Mouse (Mus musculus) lung, adult 2 months (tissue): ENCODE results near the gene Cdkal1. TPM values are rescaled to one million over a fixed set of nuclear protein-coding genes. Genes with fewer than 3 reads are reported as not detected.

Experiments
- DNase-seq: peaks from one replicate; pipeline ENCODE4 v3.0.0; 2022
- H3K4me1 ChIP-seq: fragments of 200-500 bp; 2 replicates; pipeline ENCODE4 v1.6.1; 2011; ENCODE audit warnings: low read length; ENCODE audit not compliant: control insufficient read depth, insufficient read depth
- H3K4me3 ChIP-seq: fragments of 200-500 bp; replicated peaks from 2 replicates; pipeline ENCODE3; 2011; ENCODE audit warnings: low read depth, mild to moderate bottlenecking, control low read depth, low read length; ENCODE audit errors: extremely low read depth
- CTCF ChIP-seq: fragments of 200-500 bp; IDR thresholded peaks from 2 replicates; pipeline ENCODE4 v1.5.1; 2011; ENCODE audit warnings: mild to moderate bottlenecking, low read length, control low read depth; ENCODE audit not compliant: insufficient read depth
- POLR2A ChIP-seq: fragments of 200-500 bp; IDR thresholded peaks from 2 replicates; pipeline ENCODE4 v1.6.1; 2011; ENCODE audit warnings: low read depth, mild to moderate bottlenecking, control low read depth, low read length, borderline replicate concordance; ENCODE audit errors: extremely low read depth
- WGBS: fragments of 180-500 bp; shearing (Covaris S2); methylation state at CpG from one replicate; pipeline ENCODE4 v1.1.7; 2018; 5-methylcytosine and 5-hydroxymethylcytosine counted together
- polyA plus RNA-seq: library from polyadenylated mRNA; depleted of rRNA; stranded (reverse); fragments of >200 nt; gene quantifications from 2 replicates; pipeline ENCODE4 v1.2.3, GENCODE M21; 2012

Cdkal1 gene
- polyA plus RNA-seq, 1 experiment, result 2.6 TPM

DNA sequence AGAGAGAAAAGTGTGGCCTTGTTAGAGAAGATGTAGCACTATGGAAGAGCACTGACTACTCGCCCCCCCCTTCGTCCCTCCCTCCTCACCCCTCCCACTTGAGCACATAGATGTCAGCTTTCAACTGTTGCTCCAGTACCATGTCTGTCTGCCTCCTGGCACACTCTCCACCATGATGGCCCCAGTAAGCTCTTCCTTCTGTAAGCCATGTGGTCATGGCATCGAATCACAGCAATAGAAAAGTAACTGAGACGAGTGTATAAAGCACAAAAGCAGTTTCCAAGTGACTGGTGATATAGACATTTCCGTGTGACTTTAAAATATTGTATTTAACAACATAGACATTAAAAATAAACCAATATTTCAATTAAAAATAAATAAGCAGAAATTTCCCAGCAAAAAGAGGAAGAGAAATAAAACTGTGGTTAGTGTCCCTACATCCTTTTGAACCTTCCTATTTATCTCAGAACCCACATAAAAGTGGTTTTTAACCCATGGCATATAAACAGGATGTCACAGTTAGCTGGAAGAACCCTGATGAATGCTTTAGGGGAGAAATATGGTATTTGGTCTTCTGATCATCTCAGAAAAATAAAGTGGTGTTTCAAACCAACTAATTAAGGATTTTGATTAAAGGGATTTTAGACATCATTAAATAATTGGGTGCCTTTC is 129.2 kb downstream of the Cdkal1 start:
- no peak for TF ChIP-seq CTCF
- no peak for TF ChIP-seq POLR2A
- DNase-seq, result no peak
- Histone ChIP-seq H3K4me1 (no peaks in the 10 kb centered on the region), H3K4me3 (no peak overlapping the region)
- 74% methylated on average over 5 of the region's 5 CpGs for WGBS

DNA sequence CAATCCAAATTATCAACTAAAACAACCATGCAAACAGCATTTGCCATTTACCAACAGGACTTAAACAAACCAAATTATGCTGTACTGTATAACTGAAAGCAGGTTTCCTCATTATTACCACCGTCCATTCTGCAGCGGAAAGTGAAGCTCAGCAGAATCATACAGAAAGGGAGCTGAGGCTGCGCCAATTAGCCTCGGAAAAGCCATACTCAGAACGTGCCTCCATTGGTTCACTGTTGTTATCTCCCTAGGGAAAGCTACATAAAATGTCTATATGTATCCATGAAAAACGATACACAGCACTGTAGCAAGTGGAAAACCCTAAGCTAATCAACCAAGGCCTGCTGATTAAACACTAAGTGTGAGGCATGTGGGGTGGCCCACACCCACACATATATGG is 130.6 kb downstream of the Cdkal1 start:
- DNase-seq, result no peak
- WGBS, result 89% methylated on average over 6 of the region's 6 CpGs
- Histone ChIP-seq H3K4me3 (no peak overlapping the region), H3K4me1 (no peaks in the 10 kb centered on the region)
- TF ChIP-seq POLR2A, result no peak
- TF ChIP-seq CTCF, result no peak

GRCm38 (mm10) chr13:29723150-29723549 is 132.3 kb downstream of the Cdkal1 start:
- TF ChIP-seq CTCF (no peak), POLR2A (no peak)
- H3K4me1 ChIP-seq, result no peaks in the 10 kb centered on the region
- WGBS, result 69% methylated on average over 1 of the region's 1 CpGs
- DNase-seq, result no peak
- H3K4me3 ChIP-seq, result no peak overlapping the region

DNA sequence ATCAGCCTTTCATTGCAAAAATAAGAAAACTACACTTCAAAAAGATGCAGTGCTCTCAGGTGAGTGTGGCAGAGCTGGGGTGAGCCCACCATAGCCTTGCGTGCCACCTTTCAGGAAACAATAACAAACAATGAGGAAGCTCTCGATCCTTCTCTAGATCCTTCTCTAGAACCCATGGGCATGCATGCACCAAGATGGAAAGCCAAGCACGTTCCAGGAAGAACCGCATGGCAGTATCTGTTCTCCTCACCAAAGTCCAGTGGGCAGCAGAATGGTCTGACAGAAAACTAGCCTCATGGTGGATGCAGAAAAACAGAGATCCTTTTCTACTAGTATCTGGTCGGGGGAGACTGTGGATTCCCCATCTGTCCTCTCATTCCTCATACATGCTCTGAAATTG is 134.3 kb downstream of the Cdkal1 start:
- DNase-seq, result no peak
- TF ChIP-seq CTCF (no peak), POLR2A (no peak)
- Histone ChIP-seq H3K4me3 (no peak overlapping the region), H3K4me1 (no peaks in the 10 kb centered on the region)
- WGBS, result 88% methylated on average over 5 of the region's 5 CpGs

- Histone ChIP-seq H3K4me1 (no peaks in the 10 kb centered on the region), H3K4me3 (no peak overlapping the region)
- DNase-seq, result no peak
- WGBS, result 78% methylated on average over 4 of the region's 4 CpGs
- no peak for TF ChIP-seq POLR2A
- no peak for TF ChIP-seq CTCF
These were observed 138.9 kb downstream of the Cdkal1 start for GRCm38 (mm10) chr13:29716550-29716949.

GRCm38 (mm10) chr13:29715241-29715841 is 140.1 kb downstream of the Cdkal1 start:
- Histone ChIP-seq H3K4me1 (no peaks in the 10 kb centered on the region), H3K4me3 (no peak overlapping the region)
- no peak for DNase-seq
- no peak for TF ChIP-seq CTCF
- no peak for TF ChIP-seq POLR2A
- WGBS, result 44% methylated on average over 3 of the region's 3 CpGs

GRCm38 (mm10) chr13:29707620-29708019 is 147.9 kb downstream of the Cdkal1 start:
- WGBS, result 85% methylated on average over 3 of the region's 3 CpGs

GRCm38 (mm10) chr13:29701400-29701799 is 154.1 kb downstream of the Cdkal1 start:
- no peaks in the 10 kb centered on the region for H3K4me1 ChIP-seq
- H3K4me3 ChIP-seq, result no peak overlapping the region
- TF ChIP-seq POLR2A (no peak), CTCF (no peak)
- WGBS, result 50% methylated on average over 1 of the region's 1 CpGs
- no peak for DNase-seq

More at GRCm38 (mm10) chr13:29707620-29708019, 147.9 kb downstream of the Cdkal1 start:
- DNase-seq, result no peak
- no peaks in the 10 kb centered on the region for H3K4me1 ChIP-seq
- TF ChIP-seq POLR2A (no peak), CTCF (no peak)
- H3K4me3 ChIP-seq, result no peak overlapping the region

DNA sequence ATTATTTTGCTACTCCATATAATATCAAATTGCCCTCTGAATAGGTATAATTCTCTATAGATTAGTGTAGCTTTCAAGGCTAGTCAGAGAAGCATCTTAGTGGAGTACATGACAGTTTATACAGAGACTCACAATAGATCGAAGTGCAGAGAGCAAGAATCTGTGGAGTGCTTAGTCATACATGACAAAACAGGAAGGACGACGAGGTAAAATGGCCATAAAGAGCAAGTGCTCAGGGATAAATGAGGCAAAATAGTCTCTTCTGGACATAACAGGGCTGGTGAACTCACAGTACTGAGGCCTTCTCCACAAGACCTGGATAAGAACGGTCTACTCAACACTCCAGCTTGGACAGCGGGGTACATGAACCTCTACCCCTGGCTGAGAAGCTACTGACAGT is 155.6 kb downstream of the Cdkal1 start:
- no peak for TF ChIP-seq CTCF
- no peak for TF ChIP-seq POLR2A
- WGBS, result 95% methylated on average over 5 of the region's 5 CpGs
- no peak for DNase-seq
- Histone ChIP-seq H3K4me3 (no peak overlapping the region), H3K4me1 (no peaks in the 10 kb centered on the region; the same call in 1 of the 2 replicates)
